Mouse (Mus musculus): ENCODE data around the gene Adam23. TPM values are rescaled to one million over a fixed set of nuclear protein-coding genes. Genes with fewer than 3 reads are reported as not detected.
"Not testable (repeated sequence)": the region's sequence is repeated elsewhere in the genome, so short reads cannot be mapped to it uniquely, and the experiment has no call there.

The Adam23 gene
- polyA plus RNA-seq, 1 experiment from 2014 or later = 13.9 TPM

GRCm38 (mm10) chr1:63609613-63610012, 163.9 kb downstream of the Adam23 start:
- Histone ChIP-seq H3K27me3 (0 out of 2 replicates have a peak, but pooled peaks cover 15% of the 10 kb centered on the region), H3K36me3 (no peaks in the 10 kb centered on the region), H3K4me1 (replicated peaks) (peaks cover 5% of the 10 kb centered on the region; the same call in 1 of the 2 replicates), H3K9ac (no peak overlapping the region), H3K4me2 (no peak overlapping the region), H3K4me3 (no peak overlapping the region), H3K9me3 (0 out of 2 replicates have a peak, but pooled peaks cover 4% of the 10 kb centered on the region), H3K27ac (replicated peaks) (no peak overlapping the region)
- 92% methylated on average over 4 of the region's 4 CpGs for WGBS
- ATAC-seq (ENCODE audit: low read depth) = no peak

DNA sequence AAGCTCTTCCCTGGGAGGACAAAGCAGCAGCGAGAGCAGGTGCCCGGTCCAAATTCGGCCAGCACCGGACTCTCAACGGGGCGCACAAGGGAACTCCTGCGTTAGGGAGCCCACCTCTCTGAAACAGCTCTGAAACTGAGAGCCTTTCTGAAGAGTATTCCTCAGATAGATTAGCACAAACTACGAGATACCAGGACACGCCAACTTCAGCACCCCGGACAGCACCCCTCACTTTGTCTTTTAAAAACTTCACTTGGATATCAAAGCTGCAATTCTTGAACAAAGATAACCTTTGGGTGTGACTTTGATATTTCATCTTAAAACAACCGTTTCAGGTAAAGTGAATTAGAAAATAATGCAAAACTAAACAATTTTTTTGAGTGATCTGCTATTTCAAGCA, 168.9 kb downstream of the Adam23 start:
- H3K27me3 ChIP-seq = peaks cover 21% of the 10 kb centered on the region
- no peak overlapping the region for H3K9ac ChIP-seq
- H3K4me3 ChIP-seq = no peak overlapping the region
- no peak overlapping the region for H3K27ac ChIP-seq (replicated peaks)
- 2% methylated on average over 11 of the region's 11 CpGs for WGBS
- ATAC-seq (ENCODE audit: low read depth) = no peak
- H3K4me2 ChIP-seq = peak overlapping the region; percentile 39
- 0 out of 2 replicates have a peak, but pooled peaks cover 3% of the 10 kb centered on the region for H3K9me3 ChIP-seq
- H3K4me1 ChIP-seq (replicated peaks) = peaks cover 5% of the 10 kb centered on the region; the same call in 1 of the 2 replicates
- no peaks in the 10 kb centered on the region for H3K36me3 ChIP-seq

GRCm38 (mm10) chr1:63615668-63616067, 170.0 kb downstream of the Adam23 start, which contains the start of gene Gm39653:
TSS of gene Gm39653 (plus strand) at chr1:63615968.
- no peaks in the 10 kb centered on the region for H3K9me3 ChIP-seq
- ATAC-seq (ENCODE audit: low read depth) = no peak
- 85% methylated on average over 3 of the region's 3 CpGs for WGBS
- H3K4me1 ChIP-seq (replicated peaks) = peaks cover 5% of the 10 kb centered on the region; the same call in 1 of the 2 replicates
- no peak within 1 kb of the TSS for H3K27ac ChIP-seq (replicated peaks)
- no peak within 1 kb of the TSS for H3K4me2 ChIP-seq
- H3K9ac ChIP-seq = no peak within 1 kb of the TSS
- no peaks in the 10 kb centered on the region for H3K36me3 ChIP-seq
- H3K27me3 ChIP-seq = peaks cover 21% of the 10 kb centered on the region
- H3K4me3 ChIP-seq = no peak within 1 kb of the TSS

DNA sequence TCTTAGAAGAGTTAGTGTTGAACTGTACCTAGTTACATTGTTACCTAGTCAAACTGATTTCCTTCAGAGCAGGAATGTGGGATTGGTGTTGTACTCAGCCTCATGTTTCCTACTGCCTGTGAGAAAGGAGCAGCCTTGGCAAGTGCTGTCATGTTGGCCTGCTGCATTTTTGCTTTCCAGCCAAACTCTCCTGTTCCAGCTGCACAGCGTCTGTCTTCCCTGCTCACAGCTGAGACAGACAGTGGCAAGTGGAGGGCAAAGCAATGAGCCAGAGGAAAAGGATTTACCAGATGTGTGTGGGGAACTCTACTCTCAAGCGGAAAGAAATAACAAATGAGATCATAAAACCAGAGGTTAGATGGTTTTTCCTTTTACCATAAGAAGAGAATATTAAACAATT, 182.5 kb downstream of the Adam23 start:
- Histone ChIP-seq H3K4me1 (replicated peaks) (no peaks in the 10 kb centered on the region), H3K36me3 (no peaks in the 10 kb centered on the region), H3K27ac (replicated peaks) (no peak overlapping the region), H3K4me2 (no peak overlapping the region), H3K27me3 (no peaks in the 10 kb centered on the region), H3K9me3 (no peaks in the 10 kb centered on the region), H3K9ac (no peak overlapping the region), H3K4me3 (no peak overlapping the region)
- 39% methylated on average over 2 of the region's 2 CpGs for WGBS
- no peak for ATAC-seq (ENCODE audit: low read depth)

GRCm38 (mm10) chr1:63630390-63630789, 184.7 kb downstream of the Adam23 start:
- H3K27ac ChIP-seq (replicated peaks); H3K36me3 ChIP-seq; H3K4me1 ChIP-seq (replicated peaks); H3K27me3 ChIP-seq; ATAC-seq (ENCODE audit: low read depth); H3K4me2 ChIP-seq; H3K9ac ChIP-seq; H3K4me3 ChIP-seq; H3K9me3 ChIP-seq: not testable (repeated sequence)

- Histone ChIP-seq H3K4me2 (no peak overlapping the region), H3K4me3 (no peak overlapping the region), H3K4me1 (replicated peaks) (peaks cover under 1% of the 10 kb centered on the region), H3K36me3 (no peaks in the 10 kb centered on the region), H3K9me3 (no peaks in the 10 kb centered on the region), H3K27ac (replicated peaks) (no peak overlapping the region), H3K9ac (no peak overlapping the region), H3K27me3 (no peaks in the 10 kb centered on the region)
- ATAC-seq (ENCODE audit: low read depth) = no peak
- 81% methylated on average over 6 of the region's 6 CpGs for WGBS
These were observed 194.2 kb downstream of the Adam23 start for GRCm38 (mm10) chr1:63639921-63640320.

Other genes starting within 250 kb of the Adam23 start
- 0.59 and 1.1 TPM in 2 replicates for gene Gpr1, start 231.3 kb upstream of the Adam23 start, polyA plus RNA-seq (2015; fragmentation: Nextera tagmentation; extraction: Ambion mirVana)
- 19.0 and 26.5 TPM in 2 replicates for gene Zdbf2, start 172.6 kb upstream of the Adam23 start, polyA plus RNA-seq (2015; fragmentation: Nextera tagmentation; extraction: Ambion mirVana)
- gene Gm39653, start 170.1 kb downstream of the Adam23 start, polyA plus RNA-seq (2015; fragmentation: Nextera tagmentation; extraction: Ambion mirVana) = not detected in 2 replicates
- 0.43 and 1.0 TPM in 2 replicates for gene Dytn, start 241.0 kb downstream of the Adam23 start, polyA plus RNA-seq (2015; fragmentation: Nextera tagmentation; extraction: Ambion mirVana)